Mouse (Mus musculus): Measurements from ENCODE around the gene 4930578G10Rik.
"Not testable (repeated sequence)": the region's sequence is repeated elsewhere in the genome, so short reads cannot be mapped to it uniquely, and the experiment has no call there.

The 4930578G10Rik gene

GRCm38 (mm10) chr4:42735245-42735644 lies at the start of gene 4930578G10Rik:
Gene 4930578G10Rik, plus strand, starts transcription at chr4:42735545.
- DNase-seq = not testable (repeated sequence)

GRCm38 (mm10) chr4:42756477-42756876 lies 21.1 kb downstream of the 4930578G10Rik start, which contains the start of gene Ccl19:
Gene Ccl19, minus strand, starts transcription at chr4:42756577.
- DNase-seq = not testable (repeated sequence)

GRCm38 (mm10) chr4:42773893-42774292 lies 38.5 kb downstream of the 4930578G10Rik start, which contains the start of gene Ccl21a:
Gene Ccl21a, minus strand, starts transcription at chr4:42773993.
- not testable (repeated sequence) for DNase-seq

GRCm38 (mm10) chr4:42853788-42854187 lies 118.4 kb downstream of the 4930578G10Rik start, which contains the start of gene Fam205a1:
Gene Fam205a1, minus strand, starts transcription at chr4:42853888.
- DNase-seq = not testable (repeated sequence)

- not testable (repeated sequence) for DNase-seq
These were observed 121.3 kb downstream of the 4930578G10Rik start, which contains the start of gene Gm12394 for GRCm38 (mm10) chr4:42856671-42857070. Gene Gm12394, minus strand, starts transcription at chr4:42856771.

GRCm38 (mm10) chr4:42860483-42860882 lies 125.1 kb downstream of the 4930578G10Rik start:
- not testable (repeated sequence) for DNase-seq

- not testable (repeated sequence) for DNase-seq
These were observed 128.1 kb downstream of the 4930578G10Rik start for GRCm38 (mm10) chr4:42863487-42863886.

GRCm38 (mm10) chr4:42867390-42867789 lies 132.0 kb downstream of the 4930578G10Rik start:
- DNase-seq = no peak

GRCm38 (mm10) chr4:42868193-42868592 lies 132.8 kb downstream of the 4930578G10Rik start:
- no peak for DNase-seq

- DNase-seq = no peak
These were observed 135.4 kb downstream of the 4930578G10Rik start for GRCm38 (mm10) chr4:42870748-42871147.

- DNase-seq = no peak
These were observed 136.8 kb downstream of the 4930578G10Rik start for GRCm38 (mm10) chr4:42872151-42872550.

- peak; percentile 15 to 23 for DNase-seq
These were observed 137.5 kb downstream of the 4930578G10Rik start for GRCm38 (mm10) chr4:42872746-42873435.

GRCm38 (mm10) chr4:42874134-42874533 lies 138.8 kb downstream of the 4930578G10Rik start, which contains the start of gene Fam205c:
Gene Fam205c, minus strand, starts transcription at chr4:42874234.
- no peak for DNase-seq

GRCm38 (mm10) chr4:42876586-42877291 lies 141.4 kb downstream of the 4930578G10Rik start:
- DNase-seq = peak; percentile 44 to 49

- no peak for DNase-seq
These were observed 142.3 kb downstream of the 4930578G10Rik start for GRCm38 (mm10) chr4:42877657-42878056.

GRCm38 (mm10) chr4:42879829-42880676 lies 144.7 kb downstream of the 4930578G10Rik start:
- no peak for DNase-seq

- no peak for DNase-seq
These were observed 145.3 kb downstream of the 4930578G10Rik start for GRCm38 (mm10) chr4:42880677-42880948.

GRCm38 (mm10) chr4:42886926-42887325 lies 151.6 kb downstream of the 4930578G10Rik start:
- no peak for DNase-seq

- DNase-seq = no peak
These were observed 153.5 kb downstream of the 4930578G10Rik start for GRCm38 (mm10) chr4:42888806-42889205.

GRCm38 (mm10) chr4:42891176-42891575 lies 155.8 kb downstream of the 4930578G10Rik start:
- no peak for DNase-seq

- no peak for DNase-seq
These were observed 159.8 kb downstream of the 4930578G10Rik start for GRCm38 (mm10) chr4:42895118-42895517.
